Mouse (Mus musculus) adrenal gland, adult (tissue): ENCODE data around the gene Cd300ld5.
"Not testable (repeated sequence)": the region's sequence is repeated elsewhere in the genome, so short reads cannot be mapped to it uniquely, and the experiment has no call there.

Experiments
- DNase-seq, 2 experiments: peaks; one replicate each; pipeline ENCODE4 v3.0.0; 2022 to 2023; ENCODE audit warnings: low spot score in 1 of 2; ENCODE audit not compliant: inconsistent age in 2 of 2

Cd300ld5 gene

GRCm38 (mm10) chr11:115049282-115049895 is 11.8 kb upstream of the Cd300ld5 start:
- DNase-seq, result peak in 1 of 2 experiments; percentile 53

GRCm38 (mm10) chr11:115048259-115048658 is 10.7 kb upstream of the Cd300ld5 start, which contains the start of gene Cd300ld3:
TSS of gene Cd300ld3 (minus strand) at chr11:115048409.
- peak in 1 of 2 experiments; percentile 13 for DNase-seq

GRCm38 (mm10) chr11:115026912-115027311 is 10.7 kb downstream of the Cd300ld5 start, which contains the start of gene Cd300ld4:
TSS of gene Cd300ld4 (minus strand) at chr11:115027012.
- not testable (repeated sequence) for DNase-seq

- not testable (repeated sequence) for DNase-seq
These were observed 21.5 kb downstream of the Cd300ld5 start, which contains the start of gene Cd300ld2 for GRCm38 (mm10) chr11:115016093-115016492. TSS of gene Cd300ld2 (minus strand) at chr11:115016193.

GRCm38 (mm10) chr11:115004070-115004469 is 33.5 kb downstream of the Cd300ld5 start:
- DNase-seq, result peak in 1 of 2 experiments; percentile 19

- peak in 1 of 2 experiments; percentile 30 for DNase-seq
These were observed 36.0 kb downstream of the Cd300ld5 start, which contains the start of gene Cd300c2 for GRCm38 (mm10) chr11:115001474-115002040. TSS of gene Cd300c2 (minus strand) at chr11:115001880.

- no peak for DNase-seq
These were observed 47.8 kb downstream of the Cd300ld5 start, which contains the start of gene Cd300ld for GRCm38 (mm10) chr11:114989793-114990192. TSS of gene Cd300ld (minus strand) at chr11:114989922.

GRCm38 (mm10) chr11:114981866-114982265 is 55.7 kb downstream of the Cd300ld5 start:
- DNase-seq, result no peak
